Mouse (Mus musculus) lung, adult 2 months (tissue): ENCODE data around the gene Degs2. TPM values are rescaled to one million over a fixed set of nuclear protein-coding genes. Genes with fewer than 3 reads are reported as not detected.

Source experiments
- DNase-seq: peaks from one replicate; pipeline ENCODE4 v3.0.0; 2022
- H3K4me1 ChIP-seq: fragments of 200-500 bp; 2 replicates; pipeline ENCODE4 v1.6.1; 2011; ENCODE audit warnings: low read length; ENCODE audit not compliant: control insufficient read depth, insufficient read depth
- H3K4me3 ChIP-seq: fragments of 200-500 bp; replicated peaks from 2 replicates; pipeline ENCODE3; 2011; ENCODE audit warnings: low read depth, mild to moderate bottlenecking, control low read depth, low read length; ENCODE audit errors: extremely low read depth
- CTCF ChIP-seq: fragments of 200-500 bp; IDR thresholded peaks from 2 replicates; pipeline ENCODE4 v1.5.1; 2011; ENCODE audit warnings: mild to moderate bottlenecking, low read length, control low read depth; ENCODE audit not compliant: insufficient read depth
- POLR2A ChIP-seq: fragments of 200-500 bp; IDR thresholded peaks from 2 replicates; pipeline ENCODE4 v1.6.1; 2011; ENCODE audit warnings: low read depth, mild to moderate bottlenecking, control low read depth, low read length, borderline replicate concordance; ENCODE audit errors: extremely low read depth
- WGBS: fragments of 180-500 bp; shearing (Covaris S2); methylation state at CpG from one replicate; pipeline ENCODE4 v1.1.7; 2018; 5-methylcytosine and 5-hydroxymethylcytosine counted together
- polyA plus RNA-seq: library from polyadenylated mRNA; depleted of rRNA; stranded (reverse); fragments of >200 nt; gene quantifications from 2 replicates; pipeline ENCODE4 v1.2.3, GENCODE M21; 2012

Gene Degs2
- polyA plus RNA-seq, 1 experiment: 5.3 TPM

GRCm38 (mm10) chr12:108686926-108687325, 15.2 kb downstream of the Degs2 start:
- DNase-seq: peak; percentile 32
- Histone ChIP-seq H3K4me1 (peaks cover 9% of the 10 kb centered on the region; the same call in 1 of the 2 replicates), H3K4me3 (no peak overlapping the region)
- WGBS: 37% methylated on average over 6 of the region's 6 CpGs
- TF ChIP-seq POLR2A (no peak), CTCF (peak; percentile 58; the same call in 1 of the 2 replicates)

GRCm38 (mm10) chr12:108686463-108686862, 15.7 kb downstream of the Degs2 start:
- Histone ChIP-seq H3K4me3 (no peak overlapping the region), H3K4me1 (peaks cover 9% of the 10 kb centered on the region; the same call in 1 of the 2 replicates)
- no peak for DNase-seq
- 56% methylated on average over 6 of the region's 6 CpGs for WGBS
- no peak for TF ChIP-seq POLR2A

GRCm38 (mm10) chr12:108682240-108683023, 19.7 kb downstream of the Degs2 start:
- no peak for DNase-seq
- TF ChIP-seq POLR2A (no peak), CTCF (no peak)

GRCm38 (mm10) chr12:108680861-108681260, 21.3 kb downstream of the Degs2 start:
- no peak overlapping the region for H3K4me3 ChIP-seq
- 89% methylated on average over 8 of the region's 8 CpGs for WGBS
- peaks cover 3% of the 10 kb centered on the region; the same call in 1 of the 2 replicates for H3K4me1 ChIP-seq
- no peak for DNase-seq
- no peak for TF ChIP-seq POLR2A
- no peak for TF ChIP-seq CTCF

More at GRCm38 (mm10) chr12:108682240-108683023, 19.7 kb downstream of the Degs2 start:
- 63% methylated on average over 13 of the region's 13 CpGs for WGBS
- no peak overlapping the region for H3K4me3 ChIP-seq
- H3K4me1 ChIP-seq: peaks cover 9% of the 10 kb centered on the region; the same call in 1 of the 2 replicates

GRCm38 (mm10) chr12:108678366-108678765, 23.7 kb downstream of the Degs2 start:
- no peak for TF ChIP-seq CTCF
- no peak for TF ChIP-seq POLR2A
- 66% methylated on average over 4 of the region's 4 CpGs for WGBS
- DNase-seq: no peak

GRCm38 (mm10) chr12:108677116-108677515, 25.0 kb downstream of the Degs2 start:
- no peak for DNase-seq
- H3K4me1 ChIP-seq: peaks cover 14% of the 10 kb centered on the region
- WGBS: 91% methylated on average over 5 of the region's 5 CpGs
- TF ChIP-seq CTCF (no peak), POLR2A (no peak)
- no peak overlapping the region for H3K4me3 ChIP-seq

More at GRCm38 (mm10) chr12:108678366-108678765, 23.7 kb downstream of the Degs2 start:
- peaks cover 16% of the 10 kb centered on the region for H3K4me1 ChIP-seq
- H3K4me3 ChIP-seq: no peak overlapping the region

GRCm38 (mm10) chr12:108675614-108676401, 26.3 kb downstream of the Degs2 start:
- no peak overlapping the region for H3K4me3 ChIP-seq
- TF ChIP-seq CTCF: peak; percentile 19; the same call in 1 of the 2 replicates
- TF ChIP-seq POLR2A: no peak
- peaks cover 14% of the 10 kb centered on the region for H3K4me1 ChIP-seq
- 52% methylated on average over 8 of the region's 8 CpGs for WGBS
- no peak for DNase-seq

- peaks cover 14% of the 10 kb centered on the region for H3K4me1 ChIP-seq
- no peak for DNase-seq
- TF ChIP-seq CTCF (no peak), POLR2A (no peak)
- 63% methylated on average over 2 of the region's 2 CpGs for WGBS
- no peak overlapping the region for H3K4me3 ChIP-seq
Measured at GRCm38 (mm10) chr12:108674916-108675315, 27.2 kb downstream of the Degs2 start.

- TF ChIP-seq CTCF: no peak
- TF ChIP-seq POLR2A: no peak; the same call in 1 of the 2 replicates
- no peak overlapping the region for H3K4me3 ChIP-seq
- WGBS: 30% methylated on average over 4 of the region's 4 CpGs
- peaks cover 14% of the 10 kb centered on the region for H3K4me1 ChIP-seq
- no peak for DNase-seq
Measured at GRCm38 (mm10) chr12:108674502-108674901, 27.6 kb downstream of the Degs2 start.

- H3K4me3 ChIP-seq: no peak overlapping the region
- TF ChIP-seq CTCF: no peak
- no peak for TF ChIP-seq POLR2A
- peaks cover 17% of the 10 kb centered on the region for H3K4me1 ChIP-seq
- WGBS: 68% methylated on average over 3 of the region's 3 CpGs
- DNase-seq: no peak
Measured at GRCm38 (mm10) chr12:108673546-108673945, 28.6 kb downstream of the Degs2 start.
